Mouse (Mus musculus) liver, embryonic 15.5 days (tissue): ENCODE data around the gene Abcb6. TPM values are rescaled to one million over a fixed set of nuclear protein-coding genes. Genes with fewer than 3 reads are reported as not detected.
A peak's percentile ranks its signal among the peaks of the same experiment; 100 is the strongest.

ENCODE experiments used
- ATAC-seq: fragments of 200-750 bp; cut with Nextera tagmentation; 2 replicates; pipeline ENCODE4 v1.8.0; 2017; ENCODE audit warnings: moderate number of reproducible peaks, mild to moderate bottlenecking, moderate library complexity; ENCODE audit not compliant: insufficient read depth
- H3K27ac ChIP-seq: fragments of 300-500 bp; sonication (generic); replicated peaks from 2 replicates; pipeline ENCODE4 v1.5.1; 2015; ENCODE audit warnings: mild to moderate bottlenecking, inconsistent platforms
- H3K27me3 ChIP-seq: fragments of 300-500 bp; sonication (generic); 2 replicates; pipeline ENCODE4 v1.6.1; 2015; ENCODE audit warnings: mild to moderate bottlenecking, inconsistent platforms
- H3K36me3 ChIP-seq: fragments of 300-500 bp; sonication (generic); replicated peaks from 2 replicates; pipeline ENCODE4 v1.6.1; 2015; ENCODE audit warnings: moderate library complexity, mild to moderate bottlenecking, inconsistent platforms
- H3K4me1 ChIP-seq: fragments of 300-500 bp; sonication (generic); replicated peaks from 2 replicates; pipeline ENCODE4 v1.6.1; 2015; ENCODE audit warnings: inconsistent platforms
- H3K4me2 ChIP-seq: fragments of 300-500 bp; sonication (generic); 2 replicates; pipeline ENCODE4 v1.6.1; 2015; ENCODE audit warnings: moderate library complexity, mild to moderate bottlenecking, inconsistent platforms
- H3K4me3 ChIP-seq: fragments of 300-500 bp; sonication (generic); replicated peaks from 2 replicates; pipeline ENCODE4 v1.5.1; 2015; ENCODE audit warnings: mild to moderate bottlenecking, inconsistent platforms
- H3K9ac ChIP-seq: fragments of 300-500 bp; sonication (generic); 2 replicates; pipeline ENCODE4 v1.6.1; 2015; ENCODE audit warnings: moderate library complexity, mild to moderate bottlenecking, inconsistent platforms
- H3K9me3 ChIP-seq: fragments of 300-500 bp; sonication (generic); replicated peaks from 2 replicates; pipeline ENCODE4 v1.6.1; 2016; ENCODE audit warnings: inconsistent platforms
- WGBS: fragments of 180-500 bp; shearing (Covaris S2); methylation state at CpG from one replicate; pipeline ENCODE4 v1.1.7; 2015; ENCODE audit warnings: mixed read lengths; ENCODE audit not compliant: insufficient replicate concordance; 5-methylcytosine and 5-hydroxymethylcytosine counted together
- polyA plus RNA-seq: library from polyadenylated mRNA; unstranded; fragments of >200 nt; fragmentation: Nextera tagmentation; extraction: Ambion mirVana; gene quantifications from 2 replicates; pipeline ENCODE4 v1.2.1, GENCODE M21; 2015

Abcb6 gene
- polyA plus RNA-seq, 1 experiment from 2014 or later, result 60.5 TPM

- WGBS, result 74% methylated on average over 1 of the region's 1 CpGs
Measured at GRCm38 (mm10) chr1:75201236-75201635, 21.0 kb upstream of the Abcb6 start.

GRCm38 (mm10) chr1:75192452-75192851 lies 12.3 kb upstream of the Abcb6 start:
- Histone ChIP-seq H3K27me3 (no peaks in the 10 kb centered on the region), H3K4me2 (peak overlapping the region; percentile 88), H3K27ac (peak overlapping the region; percentile 95), H3K4me1 (peaks cover 51% of the 10 kb centered on the region), H3K9me3 (no peaks in the 10 kb centered on the region), H3K9ac (peak overlapping the region; percentile 71), H3K36me3 (peaks cover 46% of the 10 kb centered on the region), H3K4me3 (peak overlapping the region; percentile 89)
- WGBS, result under 1% methylated on average over 19 of the region's 19 CpGs
- ATAC-seq, result peak; percentile 40

More at GRCm38 (mm10) chr1:75201236-75201635, 21.0 kb upstream of the Abcb6 start:
- ATAC-seq, result no peak
- no peaks in the 10 kb centered on the region for H3K27me3 ChIP-seq
- no peak overlapping the region for H3K9ac ChIP-seq
- no peak overlapping the region for H3K27ac ChIP-seq
- H3K9me3 ChIP-seq, result no peaks in the 10 kb centered on the region
- H3K36me3 ChIP-seq, result peaks cover 37% of the 10 kb centered on the region
- no peak overlapping the region for H3K4me3 ChIP-seq
- H3K4me2 ChIP-seq, result no peak overlapping the region
- H3K4me1 ChIP-seq, result no peaks in the 10 kb centered on the region

DNA sequence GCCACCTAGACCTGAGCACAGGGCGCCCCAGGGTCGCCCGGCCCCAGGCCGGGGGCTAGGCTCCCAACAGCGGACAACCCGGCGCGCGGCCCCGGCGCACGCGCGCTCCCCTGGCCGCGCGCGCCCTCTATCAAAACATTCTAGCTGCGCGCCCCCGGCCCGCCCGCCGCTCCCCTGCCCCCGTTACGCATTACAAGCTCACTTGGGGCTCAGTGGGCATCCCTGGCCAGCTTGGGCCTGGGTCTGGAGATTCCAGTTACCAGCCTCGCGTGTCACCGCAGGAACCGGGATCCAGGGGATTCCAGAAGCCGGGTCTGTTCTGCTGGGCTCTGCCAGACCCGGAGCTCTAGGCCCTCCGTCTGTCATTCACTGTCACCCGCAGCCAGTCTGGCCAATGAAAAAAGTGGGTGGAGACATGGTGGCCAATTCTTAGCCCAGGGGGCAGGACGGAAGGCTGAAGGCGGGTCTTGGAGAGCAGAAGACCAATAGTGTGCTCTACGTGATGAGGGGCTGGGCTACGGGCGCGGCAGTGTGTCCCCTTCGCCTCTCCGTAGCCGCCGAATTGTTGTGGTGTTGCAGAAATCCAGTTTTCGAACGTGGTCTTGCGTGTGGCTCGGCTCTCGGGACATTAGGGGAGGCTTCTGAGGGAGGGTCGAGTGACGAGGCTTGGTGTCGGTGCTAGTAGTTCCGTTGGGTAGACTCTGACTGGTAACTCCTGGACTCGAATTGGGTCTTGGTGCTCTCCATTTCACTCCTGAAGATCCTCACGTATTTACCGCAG lies 11.6 kb upstream of the Abcb6 start, which contains the start of the genes Ankzf1 and Atg9a:
Gene Ankzf1, plus strand, starts transcription at position 530 of the 781 bp plus-strand sequence.
Gene Atg9a, minus strand, starts transcription at position 575 of the 781 bp plus-strand sequence.
- Histone ChIP-seq H3K27me3 (no peaks in the 10 kb centered on the region), H3K4me2 (peak within 1 kb of the TSS; percentile 88), H3K4me1 (peaks cover 52% of the 10 kb centered on the region), H3K36me3 (peaks cover 47% of the 10 kb centered on the region), H3K9ac (peak within 1 kb of the TSS; percentile 97), H3K4me3 (peak within 1 kb of the TSS; percentile 89), H3K9me3 (no peaks in the 10 kb centered on the region), H3K27ac (peak within 1 kb of the TSS; percentile 95)
- peak; percentile 98 for ATAC-seq
- under 1% methylated on average over 55 of the region's 56 CpGs for WGBS

- Histone ChIP-seq H3K4me3 (peak overlapping the region; percentile 89), H3K36me3 (peaks cover 47% of the 10 kb centered on the region), H3K4me1 (peaks cover 52% of the 10 kb centered on the region), H3K9me3 (no peaks in the 10 kb centered on the region), H3K27me3 (no peaks in the 10 kb centered on the region), H3K4me2 (peak overlapping the region; percentile 88), H3K27ac (peak overlapping the region; percentile 95), H3K9ac (peak overlapping the region; percentile 97)
- WGBS, result 38% methylated on average over 5 of the region's 5 CpGs
- no peak; the same call in 1 of the 2 replicates for ATAC-seq
Measured at GRCm38 (mm10) chr1:75191258-75191621, 11.0 kb upstream of the Abcb6 start.

DNA sequence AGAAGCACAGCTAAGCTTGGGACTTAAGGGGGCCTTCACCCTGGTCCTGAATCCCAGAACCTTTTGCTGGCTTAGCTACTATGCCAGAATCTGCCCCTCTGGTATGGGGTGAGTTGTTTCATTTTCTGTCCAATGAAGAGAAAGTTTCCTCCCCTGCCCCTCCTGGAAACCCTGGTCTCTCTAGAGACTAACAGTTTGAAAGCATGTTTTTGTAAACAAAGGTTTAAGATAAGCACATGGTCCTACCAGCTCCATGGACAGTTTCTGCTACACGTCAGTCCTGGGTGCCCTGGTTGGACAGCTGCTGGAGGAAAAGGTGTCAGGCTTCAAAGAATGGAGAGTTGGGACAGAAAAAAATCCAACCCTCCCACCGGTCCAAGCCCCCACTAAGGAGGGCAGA lies 10.4 kb upstream of the Abcb6 start:
- H3K27ac ChIP-seq, result peak overlapping the region; percentile 95
- no peak for ATAC-seq
- H3K4me1 ChIP-seq, result peaks cover 52% of the 10 kb centered on the region
- no peaks in the 10 kb centered on the region for H3K27me3 ChIP-seq
- H3K4me3 ChIP-seq, result peak overlapping the region; percentile 89
- 26% methylated on average over 2 of the region's 2 CpGs for WGBS
- H3K4me2 ChIP-seq, result peak overlapping the region; percentile 88
- H3K9ac ChIP-seq, result peak overlapping the region; percentile 97
- no peaks in the 10 kb centered on the region for H3K9me3 ChIP-seq
- peaks cover 47% of the 10 kb centered on the region for H3K36me3 ChIP-seq

GRCm38 (mm10) chr1:75187914-75188483 lies 7.8 kb upstream of the Abcb6 start:
- H3K36me3 ChIP-seq, result peaks cover 64% of the 10 kb centered on the region
- no peak overlapping the region for H3K4me2 ChIP-seq
- H3K27me3 ChIP-seq, result no peaks in the 10 kb centered on the region
- no peaks in the 10 kb centered on the region for H3K9me3 ChIP-seq
- peak overlapping the region; percentile 34 for H3K27ac ChIP-seq
- no peak overlapping the region for H3K4me3 ChIP-seq
- WGBS, result 24% methylated on average over 2 of the region's 2 CpGs
- no peak for ATAC-seq
- peaks cover 44% of the 10 kb centered on the region for H3K4me1 ChIP-seq
- no peak overlapping the region for H3K9ac ChIP-seq

GRCm38 (mm10) chr1:75187126-75187525 lies 6.9 kb upstream of the Abcb6 start:
- peaks cover 73% of the 10 kb centered on the region for H3K36me3 ChIP-seq
- H3K4me3 ChIP-seq, result no peak overlapping the region
- no peak for ATAC-seq

GRCm38 (mm10) chr1:75185495-75185894 lies 5.3 kb upstream of the Abcb6 start:
- no peak overlapping the region for H3K4me2 ChIP-seq
- H3K4me1 ChIP-seq, result peaks cover 46% of the 10 kb centered on the region
- no peak overlapping the region for H3K4me3 ChIP-seq
- no peak overlapping the region for H3K27ac ChIP-seq
- no peaks in the 10 kb centered on the region for H3K9me3 ChIP-seq
- H3K9ac ChIP-seq, result no peak overlapping the region
- ATAC-seq, result no peak
- 91% methylated on average over 11 of the region's 11 CpGs for WGBS
- H3K36me3 ChIP-seq, result peaks cover 87% of the 10 kb centered on the region
- no peaks in the 10 kb centered on the region for H3K27me3 ChIP-seq

More at GRCm38 (mm10) chr1:75187126-75187525, 6.9 kb upstream of the Abcb6 start:
- no peak overlapping the region for H3K9ac ChIP-seq
- no peaks in the 10 kb centered on the region for H3K27me3 ChIP-seq
- H3K9me3 ChIP-seq, result no peaks in the 10 kb centered on the region
- H3K27ac ChIP-seq, result no peak overlapping the region
- peaks cover 40% of the 10 kb centered on the region for H3K4me1 ChIP-seq
- H3K4me2 ChIP-seq, result no peak overlapping the region

DNA sequence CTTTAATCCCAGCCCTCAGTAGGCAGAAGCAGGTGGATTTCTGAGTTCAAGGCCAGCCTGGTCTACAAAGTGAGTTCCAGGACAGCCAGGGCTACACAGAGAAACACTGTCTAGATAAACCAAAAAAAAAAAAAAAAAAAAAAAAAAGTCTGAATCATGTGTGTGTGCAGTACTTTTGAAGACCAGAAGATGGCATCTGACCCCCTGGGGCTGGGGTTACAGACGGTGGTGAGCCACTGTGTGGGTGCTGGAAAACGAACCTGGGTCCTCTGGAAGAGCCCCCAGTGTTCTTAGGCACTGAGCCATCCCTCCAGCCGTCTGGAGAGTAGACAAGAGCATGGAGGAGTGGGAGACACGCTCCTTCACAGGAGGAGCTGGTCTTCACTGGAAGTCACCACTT lies 2.0 kb upstream of the Abcb6 start:
- no peak overlapping the region for H3K9ac ChIP-seq
- no peak overlapping the region for H3K27ac ChIP-seq
- no peak overlapping the region for H3K4me3 ChIP-seq
- peaks cover 76% of the 10 kb centered on the region for H3K36me3 ChIP-seq
- 68% methylated on average over 4 of the region's 4 CpGs for WGBS
- H3K27me3 ChIP-seq, result no peaks in the 10 kb centered on the region
- H3K4me2 ChIP-seq, result no peak overlapping the region
- no peak for ATAC-seq
- no peaks in the 10 kb centered on the region for H3K9me3 ChIP-seq
- peaks cover 41% of the 10 kb centered on the region for H3K4me1 ChIP-seq

- Histone ChIP-seq H3K27ac (peak overlapping the region; percentile 99), H3K4me1 (peaks cover 46% of the 10 kb centered on the region), H3K9me3 (no peaks in the 10 kb centered on the region), H3K9ac (peak overlapping the region; percentile 94; the same call in 1 of the 2 replicates), H3K27me3 (no peaks in the 10 kb centered on the region), H3K4me2 (peak overlapping the region; percentile 89), H3K4me3 (no peak overlapping the region), H3K36me3 (peaks cover 76% of the 10 kb centered on the region)
- WGBS, result 83% methylated on average over 4 of the region's 4 CpGs
- ATAC-seq, result no peak
Measured at GRCm38 (mm10) chr1:75181377-75181870, 1.2 kb upstream of the Abcb6 start.

DNA sequence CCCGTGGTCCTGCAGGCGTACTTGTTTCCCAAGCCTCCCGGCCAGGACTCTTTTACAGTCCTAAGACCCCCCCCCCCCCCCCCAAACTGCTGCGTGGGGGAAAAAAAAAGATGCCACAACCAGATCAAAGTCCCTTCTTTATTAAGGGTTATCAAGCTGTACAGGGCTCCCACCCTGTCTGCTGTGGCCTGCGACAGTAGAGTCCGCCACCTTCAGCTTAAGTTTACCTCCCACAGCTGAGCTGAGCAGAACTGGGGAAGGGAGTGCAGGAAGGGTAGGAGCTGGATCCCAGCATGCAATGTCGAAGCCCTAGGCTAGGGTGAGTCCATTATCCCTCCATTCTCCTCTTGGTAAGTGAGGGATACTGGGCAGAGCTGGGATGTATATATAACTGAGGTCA lies 549 bp upstream of the Abcb6 start:
- WGBS, result 31% methylated on average over 7 of the region's 7 CpGs
- peak overlapping the region; percentile 68 for H3K4me3 ChIP-seq
- no peaks in the 10 kb centered on the region for H3K27me3 ChIP-seq
- no peak for ATAC-seq
- peak overlapping the region; percentile 89 for H3K4me2 ChIP-seq
- peaks cover 76% of the 10 kb centered on the region for H3K36me3 ChIP-seq
- H3K27ac ChIP-seq, result peak overlapping the region; percentile 99
- H3K4me1 ChIP-seq, result peaks cover 46% of the 10 kb centered on the region
- H3K9me3 ChIP-seq, result no peaks in the 10 kb centered on the region
- H3K9ac ChIP-seq, result peak overlapping the region; percentile 94
